Mouse (Mus musculus) liver, adult 2 months (tissue): ENCODE data around the gene Il10rb. TPM values are rescaled to one million over a fixed set of nuclear protein-coding genes. Genes with fewer than 3 reads are reported as not detected.

Experiments
- DNase-seq: peaks from one replicate; pipeline ENCODE4 v3.0.0-alpha.2; 2011; ENCODE audit warnings: low read depth, low spot score; ENCODE audit errors: extremely low read depth
- H3K27ac ChIP-seq: fragments of 200-500 bp; replicated peaks from 2 replicates; pipeline ENCODE4 v1.5.1; 2012; ENCODE audit warnings: low read depth, mild to moderate bottlenecking, control low read depth, inconsistent platforms, low read length; ENCODE audit not compliant: insufficient read depth
- H3K27me3 ChIP-seq: fragments of 200-500 bp; 2 replicates; pipeline ENCODE4 v1.6.1; 2012; ENCODE audit warnings: mild to moderate bottlenecking, moderate library complexity, low read length, inconsistent platforms; ENCODE audit not compliant: control insufficient read depth, insufficient read depth
- H3K36me3 ChIP-seq: fragments of 200-500 bp; 2 replicates; pipeline ENCODE4 v1.6.1; 2012; ENCODE audit warnings: low read length, inconsistent platforms; ENCODE audit not compliant: control insufficient read depth, insufficient read depth
- H3K4me1 ChIP-seq: fragments of 200-500 bp; 2 replicates; pipeline ENCODE4 v1.6.1; 2011; ENCODE audit warnings: low read length; ENCODE audit not compliant: control insufficient read depth, insufficient read depth
- H3K4me3 ChIP-seq: fragments of 200-500 bp; 2 replicates; pipeline ENCODE4 v1.5.1; 2011; ENCODE audit warnings: low read depth, mild to moderate bottlenecking, control low read depth, low read length, moderate library complexity; ENCODE audit not compliant: insufficient read depth
- H3K79me2 ChIP-seq: fragments of 200-500 bp; 2 replicates; pipeline ENCODE4 v1.6.1; 2012; ENCODE audit warnings: inconsistent platforms, mild to moderate bottlenecking, low read length, moderate library complexity; ENCODE audit not compliant: control insufficient read depth, insufficient read depth
- H3K9ac ChIP-seq: fragments of 200-500 bp; 2 replicates; pipeline ENCODE4 v1.6.1; 2012; ENCODE audit warnings: low read depth, mild to moderate bottlenecking, control low read depth, inconsistent platforms, low read length
- CTCF ChIP-seq: fragments of 200-500 bp; IDR thresholded peaks from 2 replicates; pipeline ENCODE4 v1.5.1; 2011; ENCODE audit warnings: low read depth, low read length, control low read depth
- POLR2A ChIP-seq: fragments of 200-500 bp; IDR thresholded peaks from 2 replicates; pipeline ENCODE4 v1.6.1; 2011; ENCODE audit warnings: low read length, control low read depth; ENCODE audit not compliant: insufficient read depth; ENCODE audit errors: extremely low read depth
- WGBS: fragments of 180-500 bp; shearing (Covaris S2); methylation state at CpG from one replicate; pipeline ENCODE4 v1.1.7; 2018; 5-methylcytosine and 5-hydroxymethylcytosine counted together
- polyA plus RNA-seq: library from polyadenylated mRNA; depleted of rRNA; stranded (reverse); fragments of >200 nt; gene quantifications from 2 replicates; pipeline ENCODE4 v1.2.3, GENCODE M21; 2012
- total RNA-seq: library from RNA; depleted of rRNA; stranded (reverse); fragments of >200 nt; gene quantifications from 2 replicates; pipeline ENCODE4 v1.2.3, GENCODE M21; 2014

Il10rb gene
- total and polyA plus RNA-seq, 2 experiments: 5.1 to 7.3 TPM

GRCm38 (mm10) chr16:91459841-91460370 is 53.9 kb downstream of the Il10rb start:
- H3K4me3 ChIP-seq: no peak overlapping the region
- no peaks in the 10 kb centered on the region for H3K27me3 ChIP-seq
- 78% methylated on average over 11 of the region's 11 CpGs for WGBS
- H3K27ac ChIP-seq: no peak overlapping the region
- no peaks in the 10 kb centered on the region for H3K36me3 ChIP-seq
- no peak overlapping the region for H3K9ac ChIP-seq
- no peaks in the 10 kb centered on the region for H3K79me2 ChIP-seq
- TF ChIP-seq POLR2A: no peak
- TF ChIP-seq CTCF: peak; percentile 67
- no peak for DNase-seq
- H3K4me1 ChIP-seq: peaks cover 9% of the 10 kb centered on the region

GRCm38 (mm10) chr16:91461066-91461638 is 55.2 kb downstream of the Il10rb start:
- peak overlapping the region; percentile 52 for H3K27ac ChIP-seq
- peaks cover 9% of the 10 kb centered on the region for H3K4me1 ChIP-seq
- H3K36me3 ChIP-seq: no peaks in the 10 kb centered on the region
- DNase-seq: no peak
- no peak overlapping the region for H3K9ac ChIP-seq
- no peak overlapping the region for H3K4me3 ChIP-seq
- 70% methylated on average over 11 of the region's 11 CpGs for WGBS
- no peaks in the 10 kb centered on the region for H3K27me3 ChIP-seq
- no peak for TF ChIP-seq CTCF
- no peak for TF ChIP-seq POLR2A
- no peaks in the 10 kb centered on the region for H3K79me2 ChIP-seq

- peak; percentile 31 for DNase-seq
- H3K4me3 ChIP-seq: no peak overlapping the region
- no peaks in the 10 kb centered on the region for H3K36me3 ChIP-seq
- peak overlapping the region; percentile 21 for H3K27ac ChIP-seq
- no peaks in the 10 kb centered on the region for H3K27me3 ChIP-seq
- H3K79me2 ChIP-seq: no peaks in the 10 kb centered on the region
- WGBS: 72% methylated on average over 9 of the region's 9 CpGs
- TF ChIP-seq CTCF: no peak
- TF ChIP-seq POLR2A: no peak
- no peak overlapping the region for H3K9ac ChIP-seq
- peaks cover 9% of the 10 kb centered on the region for H3K4me1 ChIP-seq
These were observed 55.8 kb downstream of the Il10rb start for GRCm38 (mm10) chr16:91461773-91462181.

- Histone ChIP-seq H3K27ac (no peak overlapping the region), H3K79me2 (no peaks in the 10 kb centered on the region), H3K4me1 (peaks cover 9% of the 10 kb centered on the region), H3K9ac (no peak overlapping the region), H3K36me3 (no peaks in the 10 kb centered on the region), H3K27me3 (no peaks in the 10 kb centered on the region), H3K4me3 (no peak overlapping the region)
- TF ChIP-seq POLR2A: no peak
- no peak for TF ChIP-seq CTCF
- WGBS: 53% methylated on average over 3 of the region's 3 CpGs
- DNase-seq: no peak
These were observed 56.7 kb downstream of the Il10rb start for GRCm38 (mm10) chr16:91462644-91463043.

- no peak overlapping the region for H3K4me3 ChIP-seq
- WGBS: 88% methylated on average over 2 of the region's 2 CpGs
- no peaks in the 10 kb centered on the region for H3K79me2 ChIP-seq
- peaks cover 9% of the 10 kb centered on the region for H3K4me1 ChIP-seq
- H3K27me3 ChIP-seq: no peaks in the 10 kb centered on the region
- no peak overlapping the region for H3K27ac ChIP-seq
- H3K36me3 ChIP-seq: no peaks in the 10 kb centered on the region
- no peak for TF ChIP-seq CTCF
- TF ChIP-seq POLR2A: no peak
- no peak overlapping the region for H3K9ac ChIP-seq
- no peak for DNase-seq
These were observed 57.4 kb downstream of the Il10rb start for GRCm38 (mm10) chr16:91463400-91463799.

GRCm38 (mm10) chr16:91463836-91464400 is 58.0 kb downstream of the Il10rb start:
- WGBS: 52% methylated on average over 4 of the region's 4 CpGs
- peak overlapping the region; percentile 84; the same call in 1 of the 2 replicates for H3K27ac ChIP-seq
- H3K4me1 ChIP-seq: peaks cover 9% of the 10 kb centered on the region
- TF ChIP-seq POLR2A (no peak), CTCF (no peak)
- no peaks in the 10 kb centered on the region for H3K27me3 ChIP-seq
- H3K4me3 ChIP-seq: peak overlapping the region; percentile 62; the same call in 1 of the 2 replicates
- H3K9ac ChIP-seq: peak overlapping the region; percentile 81
- peak; percentile 49 for DNase-seq
- H3K79me2 ChIP-seq: no peaks in the 10 kb centered on the region
- no peaks in the 10 kb centered on the region for H3K36me3 ChIP-seq
